Mouse (Mus musculus): ENCODE measurements around the gene Borcs6.
A peak's percentile ranks its signal among the peaks of the same experiment; 100 is the strongest.

Gene Borcs6

GRCm38 (mm10) chr11:69072234-69072633 lies 12.7 kb downstream of the Borcs6 start:
- no peak for DNase-seq

GRCm38 (mm10) chr11:69072666-69073064 lies 13.1 kb downstream of the Borcs6 start:
- DNase-seq = no peak

GRCm38 (mm10) chr11:69073065-69073888 lies 13.8 kb downstream of the Borcs6 start:
- DNase-seq = peak; percentile 85

GRCm38 (mm10) chr11:69073951-69074775 lies 14.6 kb downstream of the Borcs6 start:
- no peak for DNase-seq

- DNase-seq = no peak
These were observed 15.2 kb downstream of the Borcs6 start for GRCm38 (mm10) chr11:69074776-69075069.

GRCm38 (mm10) chr11:69075764-69076479 lies 16.4 kb downstream of the Borcs6 start:
- DNase-seq = no peak

GRCm38 (mm10) chr11:69076572-69076971 lies 17.1 kb downstream of the Borcs6 start:
- no peak for DNase-seq

- no peak for DNase-seq
These were observed 17.8 kb downstream of the Borcs6 start for GRCm38 (mm10) chr11:69077316-69077715.

- DNase-seq = no peak
These were observed 18.5 kb downstream of the Borcs6 start for GRCm38 (mm10) chr11:69078041-69078440.

- no peak for DNase-seq
These were observed 19.4 kb downstream of the Borcs6 start for GRCm38 (mm10) chr11:69078805-69079438.

- no peak for DNase-seq
These were observed 20.8 kb downstream of the Borcs6 start for GRCm38 (mm10) chr11:69080102-69080854.

- no peak for DNase-seq
These were observed 21.3 kb downstream of the Borcs6 start for GRCm38 (mm10) chr11:69080855-69081222.

GRCm38 (mm10) chr11:69081613-69082012 lies 22.1 kb downstream of the Borcs6 start:
- no peak for DNase-seq

- DNase-seq = no peak
These were observed 26.1 kb downstream of the Borcs6 start for GRCm38 (mm10) chr11:69085608-69086007.

- DNase-seq = no peak
These were observed 26.9 kb downstream of the Borcs6 start for GRCm38 (mm10) chr11:69086390-69086789.

GRCm38 (mm10) chr11:69087082-69087481 lies 27.6 kb downstream of the Borcs6 start:
- no peak for DNase-seq

- DNase-seq = no peak
These were observed 28.1 kb downstream of the Borcs6 start for GRCm38 (mm10) chr11:69087597-69087996.

GRCm38 (mm10) chr11:69088103-69088855 lies 28.8 kb downstream of the Borcs6 start, which contains the start of gene Vamp2:
Vamp2 (plus strand) TSS chr11:69088490.
- DNase-seq = peak; percentile 90

- peak; percentile 32 for DNase-seq
These were observed 29.5 kb downstream of the Borcs6 start for GRCm38 (mm10) chr11:69088856-69089615.

- DNase-seq = no peak
These were observed 30.2 kb downstream of the Borcs6 start for GRCm38 (mm10) chr11:69089616-69090290.
